Mouse (Mus musculus) hindbrain, postnatal 0 days (tissue): ENCODE measurements at regions not wholly inside any gene's neighbourhood (a gene's known extent, or its start where the extent isn't known, plus 50 kb on each side); places are given as distances from the start of the nearest gene placed in this dataset.

Experiments
- ATAC-seq: fragments of 200-750 bp; cut with Nextera tagmentation; 2 replicates; pipeline ENCODE4 v1.8.0; 2017; ENCODE audit warnings: mild to moderate bottlenecking, moderate TSS enrichment, moderate library complexity
- DNase-seq: peaks from one replicate; pipeline ENCODE4 v3.0.0-alpha.2; 2015; ENCODE audit warnings: low spot score
- H3K27ac ChIP-seq: fragments of 300-500 bp; sonication (generic); 2 replicates; pipeline ENCODE4 v1.5.1; 2014; ENCODE audit warnings: mild to moderate bottlenecking
- H3K27me3 ChIP-seq: fragments of 300-500 bp; sonication (generic); 2 replicates; pipeline ENCODE4 v1.6.1; 2014; ENCODE audit warnings: low read length, mixed read lengths; ENCODE audit not compliant: insufficient read depth
- H3K36me3 ChIP-seq: fragments of 300-500 bp; sonication (generic); 2 replicates; pipeline ENCODE4 v1.6.1; 2014; ENCODE audit warnings: low read length, mixed read lengths; ENCODE audit not compliant: insufficient read depth
- H3K4me1 ChIP-seq: fragments of 300-500 bp; sonication (generic); 2 replicates; pipeline ENCODE4 v1.6.1; 2014; ENCODE audit warnings: antibody characterized with exemption, low read length, mixed read lengths; ENCODE audit not compliant: insufficient read depth
- H3K4me2 ChIP-seq: fragments of 300-500 bp; sonication (generic); 2 replicates; pipeline ENCODE4 v1.6.1; 2014; ENCODE audit warnings: low read depth, mild to moderate bottlenecking, low read length, moderate library complexity, mixed read lengths
- H3K4me3 ChIP-seq: fragments of 300-500 bp; sonication (generic); 2 replicates; pipeline ENCODE4 v1.5.1; 2014; ENCODE audit warnings: low read length
- H3K9ac ChIP-seq: fragments of 300-500 bp; sonication (generic); replicated peaks from 2 replicates; pipeline ENCODE4 v1.6.1; 2014; ENCODE audit warnings: mild to moderate bottlenecking, low read length, moderate library complexity, mixed read lengths
- H3K9me3 ChIP-seq: fragments of 300-500 bp; sonication (generic); 2 replicates; pipeline ENCODE4 v1.6.1; 2016; ENCODE audit warnings: low read length, mixed read lengths
- CTCF ChIP-seq: IDR thresholded peaks from 2 replicates; pipeline ENCODE4 v1.5.1; 2016; ENCODE audit warnings: antibody characterized with exemption, control low read depth, low read depth
- WGBS: fragments of 180-500 bp; shearing (Covaris S2); extraction: QIAGEN DNeasy Blood & Tissue Kit; methylation state at CpG from one replicate; pipeline ENCODE4 v1.1.7; 2014; 5-methylcytosine and 5-hydroxymethylcytosine counted together

DNA sequence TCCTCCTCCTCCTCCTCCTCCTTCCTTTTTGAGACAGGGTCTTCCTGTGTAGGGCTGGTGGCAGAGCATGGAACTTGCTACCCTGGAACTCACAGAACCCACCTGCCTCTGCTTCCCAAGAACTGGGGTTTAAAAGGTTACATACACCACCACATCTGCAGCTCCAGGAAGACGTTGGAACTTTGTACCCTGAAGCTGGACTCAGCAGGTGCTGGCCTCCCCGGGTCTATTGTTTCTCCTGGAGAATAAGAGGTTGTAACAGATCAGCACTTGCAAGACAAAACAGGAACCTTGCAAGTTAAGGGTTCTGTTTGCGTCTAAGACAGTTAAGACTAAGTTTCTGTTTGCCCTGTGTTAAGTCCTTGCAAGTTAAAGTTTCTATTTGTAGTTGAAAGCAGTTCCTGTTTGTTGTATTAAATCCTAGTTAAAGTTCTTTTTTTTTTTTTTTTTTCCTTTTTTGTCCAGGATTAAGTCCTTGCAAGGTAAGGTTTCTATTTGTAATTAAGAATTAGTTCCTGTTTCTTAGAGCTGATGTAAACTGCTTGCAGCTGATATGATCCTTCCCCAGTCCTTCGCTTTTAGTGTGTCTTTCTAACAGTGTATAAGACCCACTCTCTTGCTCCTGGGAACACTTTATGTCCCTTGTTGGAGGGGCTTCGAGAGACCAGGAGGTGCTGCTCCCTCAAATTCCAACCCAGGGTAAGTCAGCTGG, 55.0 kb upstream of the Sgk1 start:
- no peak for TF ChIP-seq CTCF
- Histone ChIP-seq H3K4me2 (no peak overlapping the region), H3K36me3 (no peaks in the 10 kb centered on the region), H3K27ac (no peak overlapping the region), H3K4me1 (no peaks in the 10 kb centered on the region), H3K4me3 (no peak overlapping the region), H3K9ac (no peak overlapping the region), H3K27me3 (no peaks in the 10 kb centered on the region), H3K9me3 (no peaks in the 10 kb centered on the region)
- ATAC-seq (no peak), DNase-seq (no peak)
- WGBS = 60% methylated on average over 5 of the region's 5 CpGs

DNA sequence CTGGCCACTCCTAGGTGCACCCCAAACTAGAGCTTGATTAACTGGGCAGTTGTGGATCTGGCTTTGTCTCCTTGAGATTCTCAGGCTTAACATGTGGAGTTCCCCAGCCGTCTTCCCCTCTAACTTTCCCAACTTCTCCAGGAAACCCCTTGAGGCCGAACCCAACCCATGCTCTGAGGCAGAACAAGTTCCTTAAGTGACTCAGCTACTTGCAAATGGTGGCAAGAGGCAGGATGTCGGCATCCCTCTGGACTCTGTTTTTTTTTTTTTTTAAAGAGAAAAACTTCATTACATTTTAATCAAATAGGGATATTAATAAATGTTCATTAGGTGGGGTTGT, 54.5 kb upstream of the Sgk1 start:
- H3K4me3 ChIP-seq = no peak overlapping the region
- ATAC-seq (no peak), DNase-seq (no peak)
- no peaks in the 10 kb centered on the region for H3K27me3 ChIP-seq
- no peak overlapping the region for H3K4me2 ChIP-seq
- H3K9ac ChIP-seq = no peak overlapping the region
- H3K4me1 ChIP-seq = no peaks in the 10 kb centered on the region
- WGBS = 81% methylated on average over 3 of the region's 3 CpGs
- no peak for TF ChIP-seq CTCF
- no peaks in the 10 kb centered on the region for H3K9me3 ChIP-seq
- no peaks in the 10 kb centered on the region for H3K36me3 ChIP-seq
- H3K27ac ChIP-seq = no peak overlapping the region

DNA sequence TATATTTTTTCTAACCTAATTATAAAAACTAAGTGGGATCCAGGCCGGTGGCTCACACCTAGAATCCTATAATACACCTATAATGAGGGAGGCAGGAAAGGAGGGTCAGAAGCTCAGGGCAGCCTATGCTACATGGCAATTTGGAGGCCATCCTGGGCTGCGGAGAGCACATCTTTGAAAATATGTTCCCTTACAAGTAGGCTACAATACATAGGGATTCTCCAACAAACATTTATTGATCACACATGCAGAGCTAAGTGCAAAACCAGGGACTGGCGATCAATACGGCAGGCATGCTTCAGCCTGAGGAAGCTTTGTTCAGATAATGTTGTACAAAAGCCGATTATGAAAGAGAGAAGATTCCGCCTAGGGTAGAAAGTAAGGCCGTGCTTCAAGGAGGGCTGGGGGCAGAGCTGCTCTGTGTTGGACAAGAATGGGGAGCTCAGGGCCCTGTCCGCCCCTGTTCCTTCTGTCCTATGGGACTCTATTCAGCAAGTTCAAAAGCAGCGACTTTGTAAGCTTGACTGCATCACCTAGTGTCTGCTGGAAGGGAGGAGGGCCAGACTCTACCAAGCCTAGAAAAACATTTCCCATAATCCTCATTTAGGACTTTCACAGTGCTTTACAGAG, 53.4 kb upstream of the Sgk1 start:
- 60% methylated on average over 9 of the region's 9 CpGs for WGBS
- ATAC-seq (no peak), DNase-seq (no peak)
- TF ChIP-seq CTCF = no peak
- no peak overlapping the region for H3K9ac ChIP-seq
- H3K36me3 ChIP-seq = no peaks in the 10 kb centered on the region
- no peak overlapping the region for H3K4me2 ChIP-seq
- no peak overlapping the region for H3K4me3 ChIP-seq
- H3K27ac ChIP-seq = no peak overlapping the region
- H3K27me3 ChIP-seq = no peaks in the 10 kb centered on the region
- H3K4me1 ChIP-seq = no peaks in the 10 kb centered on the region
- no peaks in the 10 kb centered on the region for H3K9me3 ChIP-seq

DNA sequence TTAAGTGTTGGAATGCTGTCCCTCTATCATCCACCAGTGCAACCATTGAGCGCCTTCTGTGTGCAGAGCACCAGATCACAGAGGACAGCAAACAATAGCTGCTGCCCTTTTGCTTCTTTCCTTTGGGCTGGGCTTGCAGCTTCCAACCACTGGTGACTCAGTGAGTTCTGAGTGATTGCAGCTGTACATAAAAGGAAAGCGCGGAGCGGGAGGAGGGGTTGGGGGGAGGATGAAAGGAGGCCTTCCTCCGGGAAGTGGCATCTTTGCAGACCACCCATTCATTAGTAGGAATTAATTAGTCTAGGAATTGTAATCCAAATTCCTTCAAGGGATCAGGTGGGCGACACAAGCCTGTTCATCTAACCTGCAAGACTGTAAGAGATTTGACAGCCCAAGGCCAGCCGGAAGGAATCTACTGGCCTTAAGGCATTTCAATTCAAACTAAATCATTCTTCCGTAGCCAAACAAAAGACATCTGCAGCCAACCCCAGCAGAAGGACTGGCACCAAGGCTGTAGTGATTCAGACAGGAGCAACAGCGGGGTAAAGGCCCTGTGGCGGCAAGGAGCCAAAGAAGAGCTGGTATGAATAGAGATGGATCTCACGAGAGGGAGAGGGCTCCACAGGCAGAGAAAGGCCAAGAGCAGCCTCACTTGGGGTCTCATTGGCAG, 52.8 kb upstream of the Sgk1 start:
- peak; percentile 58; the same call in 1 of the 2 replicates for ATAC-seq
- 34% methylated on average over 11 of the region's 11 CpGs for WGBS

DNA sequence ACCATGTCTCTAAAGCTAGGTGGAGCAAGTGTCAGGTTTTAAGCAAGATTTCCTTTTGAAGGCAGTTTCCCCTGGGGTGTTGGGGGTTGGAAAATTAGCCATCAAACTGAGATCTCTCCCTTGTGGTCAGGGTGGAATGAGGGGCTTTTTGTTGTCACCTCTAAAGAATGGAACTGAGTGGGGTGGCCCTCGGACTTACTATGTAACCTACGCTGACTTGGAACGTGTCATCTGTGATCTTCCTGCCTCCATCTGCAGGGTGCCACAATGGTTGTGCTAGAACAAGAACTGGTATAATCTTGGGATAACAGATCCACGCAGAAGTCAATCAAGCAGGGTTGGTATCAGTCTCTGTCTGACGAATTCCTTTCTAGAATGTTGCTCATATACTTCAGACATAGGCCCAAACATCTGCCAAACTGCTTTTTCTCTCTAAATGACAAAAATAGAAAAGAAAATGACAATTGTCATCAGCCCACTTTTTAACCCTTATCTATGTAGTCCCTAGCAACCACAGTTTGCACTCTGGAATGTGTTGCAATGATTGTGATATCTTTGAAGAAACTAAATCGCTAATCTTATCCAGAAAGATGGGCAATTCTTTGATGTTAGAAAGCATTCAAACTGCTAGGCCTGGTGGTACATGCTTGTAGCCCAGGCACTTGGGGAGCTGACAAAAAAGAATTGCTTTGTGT, 50.8 kb upstream of the Sgk1 start:
- Histone ChIP-seq H3K4me1 (no peaks in the 10 kb centered on the region), H3K9ac (no peak overlapping the region), H3K27me3 (no peaks in the 10 kb centered on the region), H3K9me3 (no peaks in the 10 kb centered on the region), H3K4me3 (no peak overlapping the region), H3K36me3 (no peaks in the 10 kb centered on the region), H3K27ac (no peak overlapping the region), H3K4me2 (no peak overlapping the region)
- DNase-seq (no peak), ATAC-seq (no peak)
- WGBS = 72% methylated on average over 6 of the region's 6 CpGs
- no peak for TF ChIP-seq CTCF

More for the DNA sequence above, 52.8 kb upstream of the Sgk1 start:
- Histone ChIP-seq H3K4me3 (no peak overlapping the region), H3K27ac (no peak overlapping the region), H3K4me2 (no peak overlapping the region), H3K4me1 (no peaks in the 10 kb centered on the region), H3K27me3 (no peaks in the 10 kb centered on the region), H3K9ac (no peak overlapping the region), H3K36me3 (no peaks in the 10 kb centered on the region), H3K9me3 (no peaks in the 10 kb centered on the region)
- DNase-seq = peak; percentile 51
- no peak for TF ChIP-seq CTCF
